Comparison of ENCODE assay signal across 8 mouse cellular contexts in genomic region chr9:78193902-78194597, GRCm38 (mm10). TPM values are rescaled to one million over a fixed set of nuclear protein-coding genes. Genes with fewer than 3 reads are reported as not detected.
DNase-seq lines count a peak whose midpoint lies in the region; ATAC-seq and TF ChIP-seq lines count a peak whose summit lies in the region.

No protein-coding gene starts in this region.

- intact Hi-C loops in heart, postnatal 14 days (cut with DNase I): loop anchor here (5.0 kb wide), 1 partner anchor 82 kb away; no protein-coding TSS in a partner anchor

- H3K4me1 ChIP-seq in heart, embryonic 12.5 days (replicated peaks): peaks cover 39% of the 10 kb centered on the region
- H3K4me1 ChIP-seq in embryonic facial prominence, embryonic 10.5 days: peaks cover 46% of the 10 kb centered on the region
- peaks cover 2% of the 10 kb centered on the region; the same call in 1 of the 2 replicates for H3K4me1 ChIP-seq in stomach, embryonic 16.5 days (ENCODE audit: control insufficient read depth, insufficient read depth, low read length)

- H3K9ac ChIP-seq in heart, embryonic 12.5 days: no peak overlapping the region
- peak overlapping the region; percentile 60 for H3K9ac ChIP-seq in stomach, embryonic 16.5 days (ENCODE audit: low read length)

- WGBS in heart, embryonic 12.5 days: 49% methylated on average over 9 of the region's 9 CpGs
- 51% methylated on average over 9 of the region's 9 CpGs for WGBS in embryonic facial prominence, embryonic 10.5 days
- WGBS in stomach, embryonic 16.5 days: 33% methylated on average over 9 of the region's 9 CpGs

- H3K27me3 ChIP-seq in heart, embryonic 12.5 days (replicated peaks): no peaks in the 10 kb centered on the region
- H3K27me3 ChIP-seq in embryonic facial prominence, embryonic 10.5 days (replicated peaks; ENCODE audit: low read depth, poor library complexity, severe bottlenecking): peaks cover 18% of the 10 kb centered on the region
- H3K27me3 ChIP-seq in stomach, embryonic 16.5 days (ENCODE audit: control insufficient read depth, insufficient read depth, low read length): no peaks in the 10 kb centered on the region

- H3K36me3 ChIP-seq in heart, embryonic 12.5 days: no peaks in the 10 kb centered on the region
- H3K36me3 ChIP-seq in embryonic facial prominence, embryonic 10.5 days (replicated peaks): peaks cover 15% of the 10 kb centered on the region
- H3K36me3 ChIP-seq in stomach, embryonic 16.5 days (ENCODE audit: control insufficient read depth, insufficient read depth, low read length): peaks cover 3% of the 10 kb centered on the region; the same call in 1 of the 2 replicates

- DNase-seq in heart, adult 11 months: peak; percentile 95
- peak; percentile 52 for DNase-seq in MEL-GATA-1-ER (ENCODE audit: extremely low read depth, low read depth)
- peak; percentile 47 for DNase-seq in embryonic facial prominence, embryonic 10.5 days (ENCODE audit: low spot score)
- peak; percentile 30 to 67 for DNase-seq in heart, postnatal 14 days
- DNase-seq in layer of hippocampus, adult 2 months (ENCODE audit: low spot score in 2 of 2): peak; percentile 28 to 49
- peak; percentile 75 for DNase-seq in mesoderm, embryonic 11.5 days (ENCODE audit: low read depth, low spot score)

- H3K4me3 ChIP-seq in heart, embryonic 12.5 days: no peak overlapping the region
- H3K4me3 ChIP-seq in embryonic facial prominence, embryonic 10.5 days: peak overlapping the region; percentile 61; the same call in 1 of the 2 replicates
- H3K4me3 ChIP-seq in layer of hippocampus, adult 2 months: no peak overlapping the region
- H3K4me3 ChIP-seq in stomach, embryonic 16.5 days (replicated peaks; ENCODE audit: low read length): peak overlapping the region; percentile 52

- H3K27ac ChIP-seq in heart, embryonic 12.5 days (ENCODE audit: poor library complexity, severe bottlenecking): no peak overlapping the region
- no peak overlapping the region for H3K27ac ChIP-seq in embryonic facial prominence, embryonic 10.5 days (replicated peaks)
- no peak overlapping the region for H3K27ac ChIP-seq in layer of hippocampus, adult 2 months
- H3K27ac ChIP-seq in stomach, embryonic 16.5 days (ENCODE audit: low read length): peak overlapping the region; percentile 84

- ATAC-seq in heart, embryonic 12.5 days (ENCODE audit: insufficient number of reproducible peaks, low FRiP score): no peak
- ATAC-seq in stomach, embryonic 16.5 days (ENCODE audit: insufficient read depth, low FRiP score): peak; percentile 22; the same call in 1 of the 2 replicates

- TF ChIP-seq CTCF in layer of hippocampus, adult 2 months (conservative IDR thresholded peaks at IDR 0.05): peak; percentile 93

- no peaks in the 10 kb centered on the region for H3K9me3 ChIP-seq in heart, embryonic 12.5 days (replicated peaks)
- H3K9me3 ChIP-seq in embryonic facial prominence, embryonic 10.5 days: no peaks in the 10 kb centered on the region
- no peaks in the 10 kb centered on the region for H3K9me3 ChIP-seq in stomach, embryonic 16.5 days (replicated peaks; ENCODE audit: control insufficient read depth, low read length)

- H3K4me2 ChIP-seq in heart, embryonic 12.5 days: no peak overlapping the region; the same call in 1 of the 2 replicates
- peak overlapping the region; percentile 50 for H3K4me2 ChIP-seq in stomach, embryonic 16.5 days (ENCODE audit: low read depth, low read length)

RNA-seq across cellular contexts. Expression of gene Gsta4, which starts 11.5 kb away (rescaled TPM):
- 73.9 and 74.5 TPM in 2 replicates for polyA plus RNA-seq in heart, embryonic 12.5 days (2016; fragmentation: Nextera tagmentation; extraction: Ambion mirVana)
- 102 and 107 TPM in 2 replicates for polyA plus RNA-seq in embryonic facial prominence, embryonic 10.5 days (2016; fragmentation: Nextera tagmentation; extraction: Ambion mirVana)
- total RNA-seq in heart, postnatal 14 days (2021): 10 to 100 TPM; 60.1 to 70.6 TPM
- 10 to 100 TPM; 48.4 to 50.1 TPM for total RNA-seq in layer of hippocampus, adult 2 months (2021)
- 784 and 968 TPM in 2 replicates for polyA plus RNA-seq in stomach, embryonic 16.5 days (2015; fragmentation: Nextera tagmentation; extraction: Ambion mirVana)

RNA-seq across cellular contexts. Expression of gene Gsta1, which starts 36.4 kb away (rescaled TPM):
- not detected in 2 replicates for polyA plus RNA-seq in heart, embryonic 12.5 days (2016; fragmentation: Nextera tagmentation; extraction: Ambion mirVana)
- not detected in 2 replicates for polyA plus RNA-seq in embryonic facial prominence, embryonic 10.5 days (2016; fragmentation: Nextera tagmentation; extraction: Ambion mirVana)
- under 1 TPM in 1 of 2 experiments, not detected in 1; 0.55 TPM for total RNA-seq in heart, postnatal 14 days (2021)
- not detected for total RNA-seq in layer of hippocampus, adult 2 months (2021)
- polyA plus RNA-seq in stomach, embryonic 16.5 days (2015; fragmentation: Nextera tagmentation; extraction: Ambion mirVana): 109 and 152 TPM in 2 replicates

Comparison
In these comparisons a context has a peak if more than half of its experiments do, and no peak if none do; other contexts are left out.
1. DNase-seq: peak in every context shown above with its lines; median percentile 95 in heart, adult 11 months; 75 in mesoderm, embryonic 11.5 days; 52 in MEL-GATA-1-ER; 48 in heart, postnatal 14 days; 47 in embryonic facial prominence, embryonic 10.5 days; 38 in layer of hippocampus, adult 2 months.
2. H3K4me3 ChIP-seq: peak in embryonic facial prominence, embryonic 10.5 days (single experiment) and stomach, embryonic 16.5 days (single experiment); none in heart, embryonic 12.5 days (single experiment) and layer of hippocampus, adult 2 months (single experiment).
3. RNA of gene Gsta1, which starts 36.4 kb away (polyA plus RNA-seq): 109 to 152 TPM in stomach, embryonic 16.5 days; not detected in heart, embryonic 12.5 days and not detected in embryonic facial prominence, embryonic 10.5 days; every median in the first group is over 100 times any median in the second.